Mouse (Mus musculus): ENCODE measurements around the gene Sirt3. TPM values are rescaled to one million over a fixed set of nuclear protein-coding genes. Genes with fewer than 3 reads are reported as not detected.

The Sirt3 gene
- total and polyA plus RNA-seq, 2 experiments from 2014 or later, result 60.9 to 66.3 TPM

GRCm38 (mm10) chr7:140864761-140865160 lies 17.3 kb downstream of the Sirt3 start:
- no peak for TF ChIP-seq CTCF (IDR thresholded peaks at IDR 0.05)
- Histone ChIP-seq H3K4me1 (ENCODE audit: insufficient read depth, low read length) (no peaks in the 10 kb centered on the region), H3K27ac (ENCODE audit: low read depth, low read length) (no peak overlapping the region), H3K9ac (replicated peaks; ENCODE audit: low read length, poor library complexity, severe bottlenecking) (no peak overlapping the region), H3K4me3 (ENCODE audit: low read depth, low read length) (no peak overlapping the region), H3K27me3 (ENCODE audit: insufficient read depth, low read length) (no peaks in the 10 kb centered on the region), H3K4me2 (ENCODE audit: low read depth, low read length, poor library complexity, severe bottlenecking) (no peak overlapping the region), H3K36me3 (ENCODE audit: insufficient read depth, low read length) (peaks cover 60% of the 10 kb centered on the region), H3K9me3 (ENCODE audit: low read length) (no peaks in the 10 kb centered on the region)
- ATAC-seq (ENCODE audit: low FRiP score), result no peak
- 83% methylated on average over 12 of the region's 12 CpGs for WGBS
- DNase-seq (ENCODE audit: low spot score), result no peak

- H3K4me2 ChIP-seq (ENCODE audit: low read depth, low read length, poor library complexity, severe bottlenecking), result no peak overlapping the region
- ATAC-seq (ENCODE audit: low FRiP score), result no peak
- H3K4me1 ChIP-seq (ENCODE audit: insufficient read depth, low read length), result peaks cover 11% of the 10 kb centered on the region; the same call in 1 of the 2 replicates
- H3K36me3 ChIP-seq (ENCODE audit: insufficient read depth, low read length), result peaks cover 56% of the 10 kb centered on the region
- no peaks in the 10 kb centered on the region for H3K9me3 ChIP-seq (ENCODE audit: low read length)
- WGBS, result 86% methylated on average over 5 of the region's 5 CpGs
- no peak for TF ChIP-seq CTCF (IDR thresholded peaks at IDR 0.05)
- DNase-seq (ENCODE audit: low spot score), result no peak
- H3K27me3 ChIP-seq (ENCODE audit: insufficient read depth, low read length), result no peaks in the 10 kb centered on the region
- no peak overlapping the region for H3K27ac ChIP-seq (ENCODE audit: low read depth, low read length)
- H3K9ac ChIP-seq (replicated peaks; ENCODE audit: low read length, poor library complexity, severe bottlenecking), result no peak overlapping the region
- H3K4me3 ChIP-seq (ENCODE audit: low read depth, low read length), result no peak overlapping the region
Observed at GRCm38 (mm10) chr7:140860728-140861127, 21.4 kb downstream of the Sirt3 start.

GRCm38 (mm10) chr7:140859997-140860396 lies 22.1 kb downstream of the Sirt3 start:
- DNase-seq (ENCODE audit: low spot score) (no peak), ATAC-seq (ENCODE audit: low FRiP score) (no peak)
- Histone ChIP-seq H3K36me3 (ENCODE audit: insufficient read depth, low read length) (peaks cover 56% of the 10 kb centered on the region), H3K4me3 (ENCODE audit: low read depth, low read length) (no peak overlapping the region), H3K4me1 (ENCODE audit: insufficient read depth, low read length) (peaks cover 15% of the 10 kb centered on the region; the same call in 1 of the 2 replicates), H3K4me2 (ENCODE audit: low read depth, low read length, poor library complexity, severe bottlenecking) (no peak overlapping the region), H3K27ac (ENCODE audit: low read depth, low read length) (no peak overlapping the region), H3K9me3 (ENCODE audit: low read length) (no peaks in the 10 kb centered on the region), H3K9ac (replicated peaks; ENCODE audit: low read length, poor library complexity, severe bottlenecking) (no peak overlapping the region), H3K27me3 (ENCODE audit: insufficient read depth, low read length) (no peaks in the 10 kb centered on the region)
- WGBS, result 64% methylated on average over 6 of the region's 6 CpGs
- no peak for TF ChIP-seq CTCF (IDR thresholded peaks at IDR 0.05)

- Histone ChIP-seq H3K36me3 (ENCODE audit: insufficient read depth, low read length) (peaks cover 48% of the 10 kb centered on the region), H3K4me1 (ENCODE audit: insufficient read depth, low read length) (peaks cover 15% of the 10 kb centered on the region; the same call in 1 of the 2 replicates), H3K9me3 (ENCODE audit: low read length) (no peaks in the 10 kb centered on the region), H3K9ac (replicated peaks; ENCODE audit: low read length, poor library complexity, severe bottlenecking) (peak overlapping the region; percentile 97; the same call in 1 of the 2 replicates), H3K4me3 (ENCODE audit: low read depth, low read length) (peak overlapping the region; percentile 81; the same call in 1 of the 2 replicates), H3K27me3 (ENCODE audit: insufficient read depth, low read length) (no peaks in the 10 kb centered on the region), H3K27ac (ENCODE audit: low read depth, low read length) (no peak overlapping the region), H3K4me2 (ENCODE audit: low read depth, low read length, poor library complexity, severe bottlenecking) (peak overlapping the region; percentile 96)
- TF ChIP-seq CTCF (IDR thresholded peaks at IDR 0.05), result no peak
- DNase-seq (ENCODE audit: low spot score) (no peak), ATAC-seq (ENCODE audit: low FRiP score) (no peak)
- WGBS, result 95% methylated on average over 8 of the region's 8 CpGs
Observed at GRCm38 (mm10) chr7:140858746-140859145, 23.4 kb downstream of the Sirt3 start.

- WGBS, result 36% methylated on average over 40 of the region's 40 CpGs
- Histone ChIP-seq H3K9ac (replicated peaks; ENCODE audit: low read length, poor library complexity, severe bottlenecking) (peak within 1 kb of the TSS; percentile 97), H3K9me3 (ENCODE audit: low read length) (no peaks in the 10 kb centered on the region), H3K27me3 (ENCODE audit: insufficient read depth, low read length) (no peaks in the 10 kb centered on the region), H3K4me3 (ENCODE audit: low read depth, low read length) (peak within 1 kb of the TSS; percentile 81), H3K27ac (ENCODE audit: low read depth, low read length) (peak within 1 kb of the TSS; percentile 95), H3K4me1 (ENCODE audit: insufficient read depth, low read length) (peaks cover 15% of the 10 kb centered on the region; the same call in 1 of the 2 replicates), H3K36me3 (ENCODE audit: insufficient read depth, low read length) (peaks cover 48% of the 10 kb centered on the region), H3K4me2 (ENCODE audit: low read depth, low read length, poor library complexity, severe bottlenecking) (peak within 1 kb of the TSS; percentile 96)
- peak; percentile 19 for DNase-seq (ENCODE audit: low spot score)
- peak; percentile 24; the same call in 1 of the 2 replicates for ATAC-seq (ENCODE audit: low FRiP score)
- TF ChIP-seq CTCF (IDR thresholded peaks at IDR 0.05), result no peak
Observed at GRCm38 (mm10) chr7:140857550-140858505, 24.3 kb downstream of the Sirt3 start, which contains the start of gene Bet1l. TSS of gene Bet1l (minus strand) at chr7:140857577.
